Mouse (Mus musculus) limb, embryonic 12.5 days (tissue): ENCODE measurements around the gene Top1. TPM values are rescaled to one million over a fixed set of nuclear protein-coding genes. Genes with fewer than 3 reads are reported as not detected.

Experiments
- ATAC-seq: fragments of 200-750 bp; cut with Nextera tagmentation; 2 replicates; pipeline ENCODE4 v1.8.0; 2017; ENCODE audit warnings: low read depth, moderate TSS enrichment; ENCODE audit not compliant: insufficient number of reproducible peaks, insufficient read depth, low FRiP score, low TSS enrichment
- H3K27ac ChIP-seq: fragments of 300-500 bp; sonication (generic); 2 replicates; pipeline ENCODE4 v1.5.1; 2016; ENCODE audit warnings: mild to moderate bottlenecking, moderate library complexity
- H3K27me3 ChIP-seq: fragments of 300-500 bp; sonication (generic); 2 replicates; pipeline ENCODE4 v1.6.1; 2016; ENCODE audit warnings: mild to moderate bottlenecking, moderate library complexity
- H3K36me3 ChIP-seq: fragments of 300-500 bp; sonication (generic); 2 replicates; pipeline ENCODE4 v1.6.1; 2016; ENCODE audit warnings: mild to moderate bottlenecking, moderate library complexity
- H3K4me1 ChIP-seq: fragments of 300-500 bp; sonication (generic); replicated peaks from 2 replicates; pipeline ENCODE4 v1.6.1; 2016
- H3K4me2 ChIP-seq: fragments of 300-500 bp; sonication (generic); 2 replicates; pipeline ENCODE4 v1.6.1; 2016; ENCODE audit warnings: mild to moderate bottlenecking, moderate library complexity
- H3K4me3 ChIP-seq: fragments of 300-500 bp; sonication (generic); replicated peaks from 2 replicates; pipeline ENCODE4 v1.5.1; 2016; ENCODE audit warnings: mild to moderate bottlenecking
- H3K9ac ChIP-seq: fragments of 300-500 bp; sonication (generic); replicated peaks from 2 replicates; pipeline ENCODE4 v1.6.1; 2016; ENCODE audit warnings: mild to moderate bottlenecking, moderate library complexity
- H3K9me3 ChIP-seq: fragments of 300-500 bp; sonication (generic); 2 replicates; pipeline ENCODE4 v1.6.1; 2016; ENCODE audit warnings: mild to moderate bottlenecking, moderate library complexity
- WGBS: fragments of 180-500 bp; shearing (Covaris S2); methylation state at CpG from one replicate; pipeline ENCODE4 v1.1.7; 2016; 5-methylcytosine and 5-hydroxymethylcytosine counted together
- polyA plus RNA-seq: library from polyadenylated mRNA; unstranded; fragments of >200 nt; fragmentation: Nextera tagmentation; extraction: Ambion mirVana; gene quantifications from 2 replicates; pipeline ENCODE4 v1.2.1, GENCODE M21; 2016

Top1 gene
- polyA plus RNA-seq, 1 experiment from 2014 or later = 117 TPM

DNA sequence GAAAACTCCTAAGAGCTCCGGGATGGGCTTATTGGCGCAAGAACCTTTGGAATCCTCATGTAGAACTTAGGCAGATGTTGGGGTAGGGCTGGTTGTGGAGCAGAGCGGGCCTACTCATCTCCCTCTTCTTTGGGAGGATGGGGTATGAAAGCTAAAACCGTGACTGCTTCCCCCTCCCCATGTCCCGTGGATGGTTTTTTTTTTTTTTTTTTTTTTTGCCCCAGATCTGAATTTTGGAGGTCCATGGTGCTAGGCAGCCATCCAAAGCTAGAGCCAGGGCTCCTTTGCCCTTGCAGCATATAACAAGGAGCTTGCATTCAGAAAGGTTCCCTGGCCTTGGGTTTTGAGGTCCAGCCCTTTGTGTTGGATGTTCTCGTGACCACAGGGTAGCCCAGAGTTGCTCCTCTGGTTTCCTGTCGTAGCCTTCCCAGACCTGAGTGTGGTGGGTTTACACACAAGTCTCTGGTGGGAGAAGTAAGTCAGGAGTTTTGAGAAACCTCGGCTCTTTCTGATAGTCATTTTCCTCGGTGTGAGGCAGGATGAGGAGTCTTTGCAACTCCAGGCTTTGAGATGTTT is 86.8 kb downstream of the Top1 start:
- Histone ChIP-seq H3K27ac (peak overlapping the region; percentile 98; the same call in 1 of the 2 replicates), H3K4me3 (peak overlapping the region; percentile 86), H3K36me3 (peaks cover 44% of the 10 kb centered on the region), H3K9me3 (no peaks in the 10 kb centered on the region), H3K4me1 (peaks cover 44% of the 10 kb centered on the region), H3K4me2 (peak overlapping the region; percentile 94), H3K27me3 (no peaks in the 10 kb centered on the region), H3K9ac (peak overlapping the region; percentile 99)
- no peak for ATAC-seq
- WGBS = 30% methylated on average over 9 of the region's 9 CpGs

DNA sequence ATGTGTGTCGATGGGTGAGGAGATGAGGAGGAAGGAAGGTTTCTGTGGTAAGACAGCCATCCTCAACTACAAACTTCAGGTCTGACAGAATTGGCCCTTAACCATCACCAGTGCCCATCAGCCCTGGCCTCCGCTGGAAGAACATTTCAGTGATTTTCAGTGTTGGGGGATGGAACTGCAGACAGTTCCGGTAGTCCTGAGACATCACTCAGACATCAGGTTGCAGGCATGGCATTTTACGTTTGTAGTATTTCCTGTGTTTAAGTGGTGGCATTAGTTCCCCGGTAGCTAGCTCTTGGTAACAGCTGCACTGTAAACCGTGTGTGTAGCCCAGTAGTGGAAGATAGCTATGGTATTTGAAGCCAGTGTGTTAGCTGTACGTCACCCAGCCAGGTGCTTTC is 87.4 kb downstream of the Top1 start:
- no peak for ATAC-seq
- Histone ChIP-seq H3K9ac (peak overlapping the region; percentile 99), H3K4me1 (peaks cover 49% of the 10 kb centered on the region), H3K27me3 (no peaks in the 10 kb centered on the region), H3K4me3 (peak overlapping the region; percentile 86), H3K9me3 (no peaks in the 10 kb centered on the region), H3K36me3 (peaks cover 46% of the 10 kb centered on the region), H3K4me2 (peak overlapping the region; percentile 94), H3K27ac (no peak overlapping the region)
- 34% methylated on average over 7 of the region's 7 CpGs for WGBS

DNA sequence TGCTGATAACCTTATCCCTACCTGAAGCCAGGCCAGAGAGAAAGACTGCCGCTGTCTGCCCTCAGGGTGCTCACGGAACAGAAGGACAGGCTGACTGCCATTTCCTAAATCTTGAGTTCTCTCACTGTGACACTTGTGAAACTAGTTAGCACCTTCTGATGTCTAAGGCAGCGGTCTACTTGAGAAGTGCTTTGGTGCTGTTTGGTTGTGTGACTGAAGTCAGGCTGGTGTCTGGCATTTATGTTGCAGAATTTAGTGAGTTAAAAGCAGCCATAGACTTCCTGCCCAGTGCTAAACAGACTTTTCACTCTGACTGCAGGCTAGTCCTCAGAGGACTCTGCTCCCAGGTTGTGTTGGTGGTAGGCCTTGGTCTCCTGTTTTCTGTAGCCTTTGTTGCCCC is 88.6 kb downstream of the Top1 start:
- Histone ChIP-seq H3K4me2 (peak overlapping the region; percentile 94), H3K4me3 (peak overlapping the region; percentile 86), H3K9me3 (no peaks in the 10 kb centered on the region), H3K27ac (no peak overlapping the region), H3K9ac (no peak overlapping the region), H3K36me3 (peaks cover 58% of the 10 kb centered on the region), H3K27me3 (no peaks in the 10 kb centered on the region), H3K4me1 (peaks cover 52% of the 10 kb centered on the region)
- no peak for ATAC-seq
- 82% methylated on average over 3 of the region's 3 CpGs for WGBS

DNA sequence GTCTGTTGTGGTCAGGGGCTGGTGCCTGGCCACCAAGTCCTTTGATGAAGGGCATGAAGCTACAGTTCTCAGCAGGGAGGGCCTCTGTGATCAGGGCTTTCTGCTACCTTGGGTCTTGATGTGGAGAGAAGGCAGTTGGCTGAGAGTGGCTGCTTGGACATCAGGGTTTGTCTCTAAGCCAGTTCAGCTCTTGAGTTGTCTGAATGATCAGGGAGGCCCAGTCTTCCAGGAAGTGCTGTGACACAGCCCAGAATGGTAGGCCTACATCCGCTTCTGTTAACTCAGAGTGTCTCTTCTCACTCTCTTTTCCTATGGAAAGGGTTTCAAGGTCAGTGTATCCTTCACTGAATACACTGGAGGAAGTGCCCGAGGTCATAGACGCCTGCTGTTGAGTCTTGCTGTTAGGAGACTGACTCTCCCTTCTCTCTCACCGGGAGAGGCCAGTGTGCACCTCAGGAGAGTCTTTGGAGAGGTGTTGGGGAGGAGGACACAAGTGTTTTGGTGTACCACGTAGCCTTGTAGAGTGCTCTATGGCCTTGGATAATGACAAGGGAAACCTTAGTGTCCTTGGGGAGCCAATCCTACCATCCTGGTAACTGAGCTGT is 90.1 kb downstream of the Top1 start:
- Histone ChIP-seq H3K27ac (no peak overlapping the region), H3K4me2 (no peak overlapping the region), H3K9me3 (no peaks in the 10 kb centered on the region), H3K27me3 (no peaks in the 10 kb centered on the region), H3K9ac (no peak overlapping the region), H3K36me3 (peaks cover 72% of the 10 kb centered on the region), H3K4me3 (no peak overlapping the region), H3K4me1 (peaks cover 52% of the 10 kb centered on the region)
- whole genome bisulfite sequencing = 89% methylated on average over 5 of the region's 5 CpGs
- no peak for ATAC-seq

DNA sequence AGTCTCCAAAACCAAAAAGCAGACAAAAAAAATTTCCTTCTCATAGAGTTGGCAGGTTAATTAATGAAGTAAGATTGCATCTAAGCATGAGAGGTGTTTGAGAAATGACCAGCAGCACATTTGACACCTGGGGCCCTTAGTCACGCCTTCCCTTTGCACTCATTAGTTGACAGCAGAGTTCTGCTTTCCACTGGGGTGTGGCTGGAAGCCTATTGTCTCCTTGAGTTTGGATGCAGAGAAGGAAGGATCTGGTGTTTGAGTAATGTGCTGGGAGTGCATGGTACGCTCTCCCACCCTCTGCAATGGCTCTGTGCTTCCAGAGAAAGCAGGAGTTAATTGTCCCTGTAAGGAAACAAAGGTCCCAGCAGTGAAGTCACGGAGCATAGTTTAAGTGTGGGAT is 90.8 kb downstream of the Top1 start:
- Histone ChIP-seq H3K9ac (no peak overlapping the region), H3K27ac (no peak overlapping the region), H3K27me3 (no peaks in the 10 kb centered on the region), H3K9me3 (no peaks in the 10 kb centered on the region), H3K4me2 (no peak overlapping the region), H3K36me3 (peaks cover 78% of the 10 kb centered on the region), H3K4me1 (peaks cover 54% of the 10 kb centered on the region), H3K4me3 (no peak overlapping the region)
- ATAC-seq = no peak
- WGBS = 87% methylated on average over 3 of the region's 3 CpGs

DNA sequence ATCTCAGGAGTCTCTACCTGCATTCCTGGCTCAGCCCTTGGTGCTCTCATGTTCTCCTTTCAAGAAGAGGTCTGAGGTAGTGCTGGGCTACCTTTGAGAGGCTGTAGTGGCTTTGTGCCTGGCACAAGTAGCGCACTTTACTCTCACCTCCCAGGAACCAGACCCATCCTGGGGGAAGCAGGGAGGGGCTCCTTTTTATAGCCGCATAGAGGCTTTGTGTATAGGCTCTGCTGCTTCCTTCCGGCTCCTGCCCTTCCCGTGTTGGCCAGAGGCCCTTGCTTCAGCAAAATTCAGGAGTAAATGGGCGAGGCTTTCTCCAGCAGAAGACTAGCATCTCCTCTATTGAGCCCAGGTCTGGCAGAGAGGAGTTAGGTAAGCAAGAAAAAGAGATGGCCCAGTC is 92.7 kb downstream of the Top1 start:
- H3K4me1 ChIP-seq = peaks cover 49% of the 10 kb centered on the region
- no peak overlapping the region for H3K4me3 ChIP-seq
- peaks cover 89% of the 10 kb centered on the region for H3K36me3 ChIP-seq
- 58% methylated on average over 5 of the region's 5 CpGs for WGBS
- H3K27ac ChIP-seq = no peak overlapping the region; the same call in 1 of the 2 replicates
- no peaks in the 10 kb centered on the region for H3K9me3 ChIP-seq
- ATAC-seq = no peak
- H3K27me3 ChIP-seq = no peaks in the 10 kb centered on the region
- H3K4me2 ChIP-seq = no peak overlapping the region
- no peak overlapping the region for H3K9ac ChIP-seq

DNA sequence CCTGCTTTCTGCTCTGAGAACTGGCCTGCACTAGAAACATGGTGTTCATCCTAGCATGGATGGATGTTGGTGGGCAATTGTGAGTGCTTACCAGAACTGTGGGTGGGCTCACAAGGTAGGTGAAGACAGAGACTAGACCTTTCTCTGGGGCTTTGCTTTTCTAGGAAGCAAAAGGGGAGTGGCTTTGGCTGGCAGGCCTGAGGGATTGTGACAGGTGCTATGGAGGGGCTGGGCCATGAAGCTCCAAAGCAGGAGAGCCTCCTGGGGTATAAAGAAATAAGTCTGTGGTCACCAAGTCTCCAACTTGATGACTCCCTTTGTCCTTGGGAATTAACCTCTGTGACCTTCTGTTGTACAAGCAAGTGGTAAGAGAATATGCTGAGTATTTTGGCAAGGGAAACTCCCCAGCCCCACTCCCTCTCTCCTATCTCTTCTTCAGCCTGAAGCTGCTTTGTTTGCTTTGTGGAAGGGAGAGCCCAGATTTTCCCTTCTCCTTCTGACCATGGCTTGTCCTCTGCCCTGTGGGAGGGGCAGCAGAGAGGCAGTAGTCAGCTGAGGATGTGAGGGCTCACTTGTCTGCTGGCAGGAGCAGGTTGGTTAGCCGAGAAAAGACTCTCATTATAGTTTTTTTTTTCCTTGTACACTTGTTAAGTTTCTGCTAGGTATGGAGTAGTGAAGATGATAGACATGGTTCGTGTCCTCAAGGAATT is 94.1 kb downstream of the Top1 start:
- Histone ChIP-seq H3K4me3 (no peak overlapping the region), H3K9me3 (no peaks in the 10 kb centered on the region), H3K36me3 (peaks cover 80% of the 10 kb centered on the region), H3K4me2 (no peak overlapping the region), H3K4me1 (peaks cover 34% of the 10 kb centered on the region), H3K27me3 (no peaks in the 10 kb centered on the region), H3K27ac (no peak overlapping the region), H3K9ac (no peak overlapping the region)
- 71% methylated on average over 2 of the region's 2 CpGs for WGBS
- ATAC-seq = no peak

DNA sequence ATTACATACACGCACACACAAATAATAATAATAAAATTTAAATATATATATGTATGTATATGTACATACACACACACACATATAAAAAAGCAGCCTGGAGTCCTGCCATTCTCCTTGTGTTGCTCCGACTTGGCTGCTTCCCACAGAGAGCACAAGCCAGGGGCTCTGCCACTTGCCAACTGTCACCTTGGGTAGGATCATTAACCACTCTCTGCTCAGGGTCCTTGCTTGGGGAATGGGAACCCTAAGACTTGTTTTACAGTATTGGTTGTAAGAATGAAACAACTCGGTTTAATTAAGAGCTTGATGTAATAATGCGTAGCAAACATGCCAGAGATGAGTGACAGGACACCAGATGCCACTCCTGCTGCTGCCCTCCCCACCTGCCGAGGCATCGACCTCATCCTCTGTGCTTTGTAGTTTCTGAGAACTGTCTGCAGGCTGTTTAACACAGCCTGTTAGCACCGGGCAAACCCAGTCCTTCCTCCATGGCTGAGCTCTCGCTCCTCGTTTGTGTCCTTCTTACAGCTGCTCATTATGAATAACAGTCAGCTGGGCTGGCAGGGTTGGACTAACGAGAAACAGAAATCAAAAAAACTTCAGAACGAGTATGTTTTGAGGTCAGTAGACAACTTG is 95.0 kb downstream of the Top1 start:
- Histone ChIP-seq H3K4me3 (no peak overlapping the region), H3K4me1 (peaks cover 26% of the 10 kb centered on the region), H3K9ac (no peak overlapping the region), H3K4me2 (no peak overlapping the region), H3K27ac (peak overlapping the region; percentile 66; the same call in 1 of the 2 replicates), H3K27me3 (no peaks in the 10 kb centered on the region), H3K36me3 (peaks cover 80% of the 10 kb centered on the region), H3K9me3 (no peaks in the 10 kb centered on the region)
- WGBS = 53% methylated on average over 11 of the region's 11 CpGs
- no peak for ATAC-seq

DNA sequence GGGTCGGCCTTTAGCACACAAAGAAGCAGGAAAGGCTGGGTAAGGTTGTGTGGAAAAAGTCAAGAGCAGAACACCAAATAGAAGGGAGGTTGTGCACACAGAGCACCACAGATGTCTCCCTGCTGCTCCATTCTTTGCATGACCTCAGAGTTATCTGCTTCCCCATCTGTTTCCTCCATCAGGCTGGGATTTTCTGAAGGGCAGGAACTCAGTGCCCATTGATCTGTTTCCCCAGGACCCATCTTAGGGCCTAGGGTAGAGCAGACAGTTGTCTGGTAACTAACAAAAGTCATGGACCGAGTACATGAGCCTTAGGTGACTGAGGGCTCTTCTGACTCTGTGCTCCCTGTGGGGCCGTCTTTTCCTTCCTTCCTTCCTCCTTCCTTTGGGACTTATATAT is 95.9 kb downstream of the Top1 start:
- H3K4me1 ChIP-seq = peaks cover 25% of the 10 kb centered on the region
- H3K36me3 ChIP-seq = peaks cover 80% of the 10 kb centered on the region

DNA sequence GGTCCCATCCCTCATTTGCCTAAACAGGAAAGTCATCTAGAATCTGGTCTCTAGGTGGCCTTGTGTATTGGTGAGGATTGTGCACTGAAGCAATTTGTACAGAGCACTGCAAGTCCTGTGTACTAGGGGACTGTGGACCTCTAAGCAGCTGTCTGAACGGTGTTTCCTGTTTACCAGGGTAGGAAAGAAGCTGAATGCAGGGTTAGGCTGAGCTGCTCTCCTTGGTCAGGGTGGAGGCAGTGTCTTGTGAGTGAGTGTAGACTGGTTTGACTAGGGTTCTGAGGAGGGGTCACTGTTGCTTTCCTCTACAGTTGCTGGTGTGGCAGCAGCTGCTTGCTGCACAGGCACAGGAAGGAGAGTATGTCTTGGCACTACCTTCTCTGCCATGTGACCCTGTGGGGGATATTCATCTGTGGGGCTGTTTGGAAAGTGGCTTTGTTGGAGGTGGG is 96.5 kb downstream of the Top1 start:
- Histone ChIP-seq H3K4me1 (peaks cover 25% of the 10 kb centered on the region), H3K4me2 (no peak overlapping the region)

More for the DNA sequence above, 95.9 kb downstream of the Top1 start:
- H3K4me2 ChIP-seq = no peak overlapping the region
- H3K4me3 ChIP-seq = no peak overlapping the region
- H3K9ac ChIP-seq = no peak overlapping the region
- whole genome bisulfite sequencing = 77% methylated on average over 3 of the region's 3 CpGs
- no peaks in the 10 kb centered on the region for H3K9me3 ChIP-seq
- H3K27me3 ChIP-seq = no peaks in the 10 kb centered on the region
- ATAC-seq = no peak
- 0 out of 2 replicates have a peak overlapping the region, but pooled peaks have one; percentile 8 for H3K27ac ChIP-seq

More for the DNA sequence above, 96.5 kb downstream of the Top1 start:
- Histone ChIP-seq H3K36me3 (peaks cover 80% of the 10 kb centered on the region), H3K9ac (no peak overlapping the region), H3K27ac (0 out of 2 replicates have a peak overlapping the region, but pooled peaks have one; percentile 8), H3K27me3 (no peaks in the 10 kb centered on the region), H3K4me3 (no peak overlapping the region), H3K9me3 (no peaks in the 10 kb centered on the region)
- ATAC-seq = no peak
- 81% methylated on average over 1 of the region's 1 CpGs for WGBS
